Mouse (Mus musculus): Measurements from ENCODE around the gene Ttc6.

DNA sequence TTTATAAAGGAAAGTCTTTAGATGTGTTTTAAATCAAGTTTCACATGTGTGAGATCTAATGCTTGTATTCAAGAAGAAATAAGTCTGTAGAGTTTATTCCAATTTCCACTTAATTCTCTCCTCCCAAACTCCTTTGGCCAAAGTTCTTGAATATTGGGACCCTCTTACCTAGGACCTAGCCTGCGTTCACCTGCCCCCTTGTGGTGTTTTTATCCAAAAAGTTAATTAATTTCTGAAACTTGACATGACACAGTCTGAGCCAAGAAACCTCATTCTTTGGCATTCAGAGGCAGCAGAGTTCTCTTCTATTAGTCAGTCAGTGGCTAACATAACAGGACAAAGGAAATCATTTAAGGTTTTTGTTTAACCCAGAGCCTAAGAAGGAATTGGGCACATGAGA is 49.4 kb upstream of the Ttc6 start:
- TF ChIP-seq ZC3H11A (IDR thresholded peaks at IDR 0.05; ENCODE audit: borderline replicate concordance, low read depth, low read length) (no peak), MAFK (IDR thresholded peaks at IDR 0.05; ENCODE audit: insufficient read depth, low read depth, low read length) (no peak), HCFC1 (IDR thresholded peaks at IDR 0.05; ENCODE audit: borderline replicate concordance, insufficient read depth, low read length) (no peak), CHD2 (IDR thresholded peaks at IDR 0.05; ENCODE audit: low read depth, low read length) (no peak), ZNF384 (IDR thresholded peaks at IDR 0.05; ENCODE audit: low read depth, low read length) (no peak)
